Mouse (Mus musculus): Measurements from ENCODE around the gene Gm44579.

- TF ChIP-seq POLR2A (IDR thresholded peaks at IDR 0.05; ENCODE audit: extremely low read depth, insufficient read depth, low read length), result no peak
- no peak for TF ChIP-seq CTCF (IDR thresholded peaks at IDR 0.05; ENCODE audit: low read depth, low read length)
Measured at GRCm38 (mm10) chr15:98214130-98214529, 6.6 kb downstream of the Gm44579 start.

All from liver, adult 2 months (tissue).